Mouse (Mus musculus) ES-Bruce4 (cell line): ENCODE measurements around the gene Fam71a.

Experiments used
- CTCF ChIP-seq: IDR thresholded peaks from one replicate; pipeline ENCODE4 v1.8.1; 2011; ENCODE audit warnings: low read depth, low read length
- EP300 ChIP-seq: IDR thresholded peaks from 2 replicates; pipeline ENCODE4 v1.6.1; 2011; ENCODE audit warnings: low read depth, low read length; ENCODE audit not compliant: insufficient read depth
- POLR2A ChIP-seq: IDR thresholded peaks from one replicate; pipeline ENCODE4 v1.8.1; 2011; ENCODE audit warnings: low read length; ENCODE audit not compliant: insufficient read depth

DNA sequence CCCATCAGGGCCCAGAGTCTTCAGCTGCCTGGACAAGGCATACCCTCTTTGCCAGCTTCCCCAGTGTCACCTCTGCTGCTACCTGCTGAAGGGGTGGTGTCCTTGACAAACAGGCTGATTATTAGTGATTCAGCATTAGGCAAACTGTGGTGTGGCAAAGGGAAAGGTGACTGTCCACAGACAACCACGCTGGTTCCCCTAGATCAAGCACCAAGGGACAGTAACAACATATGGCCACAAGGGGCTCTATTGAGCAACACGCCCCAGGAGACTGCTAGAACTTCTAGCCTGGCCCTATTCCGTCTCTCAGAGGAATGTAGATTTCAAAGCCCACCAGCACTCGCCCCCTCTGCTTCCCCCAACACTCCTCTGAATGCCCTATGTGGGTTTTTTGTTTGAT is 11.6 kb downstream of the Fam71a start:
- no peak for TF ChIP-seq EP300
- peak; percentile 63 for TF ChIP-seq CTCF
- no peak for TF ChIP-seq POLR2A
